Mouse (Mus musculus) ovary, adult 18-20 months (tissue): ENCODE data around the gene Sfxn1.

Experiments used
- DNase-seq: peaks from one replicate; pipeline ENCODE4 v3.0.0; 2022; ENCODE audit warnings: low spot score, mixed read lengths

Sfxn1 gene

GRCm38 (mm10) chr13:54071606-54072331, at the start of gene Sfxn1:
TSS of gene Sfxn1 (plus strand) at chr13:54071869.
- peak; percentile 43 for DNase-seq

- DNase-seq, result no peak
These were observed 48.4 kb upstream of the Sfxn1 start for GRCm38 (mm10) chr13:54023311-54023710.

GRCm38 (mm10) chr13:54027079-54027478, 44.6 kb upstream of the Sfxn1 start:
- no peak for DNase-seq

GRCm38 (mm10) chr13:54033653-54034052, 38.0 kb upstream of the Sfxn1 start:
- no peak for DNase-seq

- no peak for DNase-seq
These were observed 36.1 kb upstream of the Sfxn1 start for GRCm38 (mm10) chr13:54035541-54035940.

- no peak for DNase-seq
These were observed 33.7 kb upstream of the Sfxn1 start for GRCm38 (mm10) chr13:54037936-54038335.

GRCm38 (mm10) chr13:54040256-54040655, 31.4 kb upstream of the Sfxn1 start:
- no peak for DNase-seq

GRCm38 (mm10) chr13:54048679-54049352, 22.9 kb upstream of the Sfxn1 start:
- no peak for DNase-seq

- DNase-seq, result no peak
These were observed 20.0 kb upstream of the Sfxn1 start for GRCm38 (mm10) chr13:54051641-54052040.

GRCm38 (mm10) chr13:54054962-54055361, 16.7 kb upstream of the Sfxn1 start:
- no peak for DNase-seq

GRCm38 (mm10) chr13:54055448-54055861, 16.2 kb upstream of the Sfxn1 start, which contains the start of gene Drd1:
TSS of gene Drd1 (minus strand) at chr13:54055705.
- DNase-seq, result peak; percentile 19

- no peak for DNase-seq
These were observed 9.6 kb upstream of the Sfxn1 start for GRCm38 (mm10) chr13:54062068-54062467.

GRCm38 (mm10) chr13:54063292-54063691, 8.4 kb upstream of the Sfxn1 start:
- no peak for DNase-seq

GRCm38 (mm10) chr13:54066081-54066746, 5.5 kb upstream of the Sfxn1 start:
- DNase-seq, result no peak

- DNase-seq, result no peak
These were observed 4.0 kb upstream of the Sfxn1 start for GRCm38 (mm10) chr13:54067617-54068166.

- DNase-seq, result no peak
These were observed 658 bp upstream of the Sfxn1 start for GRCm38 (mm10) chr13:54071011-54071410.

- no peak for DNase-seq
These were observed 923 bp downstream of the Sfxn1 start for GRCm38 (mm10) chr13:54072526-54073057.

GRCm38 (mm10) chr13:54073066-54073465, 1.4 kb downstream of the Sfxn1 start:
- DNase-seq, result peak; percentile 31

GRCm38 (mm10) chr13:54073491-54073890, 1.8 kb downstream of the Sfxn1 start:
- DNase-seq, result no peak

- DNase-seq, result no peak
These were observed 3.7 kb downstream of the Sfxn1 start for GRCm38 (mm10) chr13:54075416-54075815.

GRCm38 (mm10) chr13:54076051-54076450, 4.4 kb downstream of the Sfxn1 start:
- DNase-seq, result no peak

- DNase-seq, result no peak
These were observed 5.2 kb downstream of the Sfxn1 start for GRCm38 (mm10) chr13:54076762-54077460.
